Mouse (Mus musculus) lung, postnatal 0 days (tissue): Measurements from ENCODE around the gene Ugt1a5.
"Not testable (repeated sequence)": the region's sequence is repeated elsewhere in the genome, so short reads cannot be mapped to it uniquely, and the experiment has no call there.

Experiments
- CTCF ChIP-seq: IDR thresholded peaks from 2 replicates; pipeline ENCODE4 v1.5.1; 2016; ENCODE audit warnings: antibody characterized with exemption, mild to moderate bottlenecking
- EP300 ChIP-seq: IDR thresholded peaks from 2 replicates; pipeline ENCODE4 v1.6.1; 2016; ENCODE audit warnings: antibody characterized with exemption, mild to moderate bottlenecking, control low read depth

- TF ChIP-seq CTCF = peak; percentile 56
- TF ChIP-seq EP300 = not testable (repeated sequence)
Observed at GRCm38 (mm10) chr1:88125827-88126360, 39.9 kb upstream of the Ugt1a5 start.
